Mouse (Mus musculus): ENCODE measurements around the gene Capzb. TPM values are rescaled to one million over a fixed set of nuclear protein-coding genes. Genes with fewer than 3 reads are reported as not detected.

Capzb gene
- total RNA-seq, 2 experiments from 2014 or later, result 343 to 381 TPM

DNA sequence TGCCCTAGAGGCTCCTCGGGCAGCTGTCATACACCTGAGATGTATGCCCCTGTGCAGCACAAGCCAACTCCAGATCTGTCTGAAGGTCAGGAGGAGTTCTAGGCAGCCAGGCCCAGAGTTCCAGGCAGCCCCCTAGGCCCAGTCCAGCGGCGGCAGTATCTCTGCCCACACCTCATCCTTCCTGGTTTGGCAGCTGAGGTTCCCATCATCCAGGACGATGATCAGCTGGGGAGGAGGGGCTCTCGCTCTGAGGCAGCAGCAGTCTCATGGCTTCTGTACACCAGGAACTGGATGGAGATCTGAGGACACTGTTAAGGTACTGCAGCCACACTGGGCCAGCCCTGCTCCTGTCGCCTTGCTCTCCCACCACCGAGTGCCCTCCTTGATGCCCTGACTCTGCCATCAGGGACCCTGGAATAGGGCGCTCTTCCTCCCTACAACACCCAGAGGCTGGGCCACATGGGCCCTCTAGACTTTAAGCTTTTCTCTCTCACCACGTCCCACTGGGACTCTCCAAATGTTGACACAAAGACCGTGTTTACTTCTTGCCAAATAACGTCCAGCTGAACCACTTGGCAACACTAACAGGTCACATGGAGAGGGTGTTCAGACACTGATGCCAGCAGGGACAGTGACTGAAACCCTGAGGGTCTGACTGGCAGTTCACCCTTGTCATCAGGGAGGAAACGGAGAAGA, 106.1 kb downstream of the Capzb start:
- DNase-seq (ENCODE audit: low spot score in 2 of 2), result no peak

DNA sequence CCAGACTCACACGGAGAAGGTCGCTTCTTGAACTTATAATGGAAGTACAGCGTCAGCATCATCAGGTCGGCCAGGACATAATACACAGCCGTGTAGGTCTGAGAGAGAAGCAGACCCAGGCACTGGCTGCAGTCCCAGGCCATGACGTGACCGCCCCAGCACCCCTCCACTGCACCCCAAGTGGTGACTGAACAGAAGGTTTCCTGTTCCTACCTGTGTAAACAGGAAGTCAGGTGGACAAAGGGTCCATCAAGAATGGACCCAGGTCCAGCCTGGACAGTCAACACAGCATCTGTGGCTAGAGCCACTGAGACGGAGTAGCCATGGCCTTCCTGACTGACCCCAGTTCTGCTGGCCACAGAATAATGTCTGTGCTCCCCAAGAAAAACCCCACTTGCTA, 109.1 kb downstream of the Capzb start:
- DNase-seq (ENCODE audit: low spot score in 2 of 2), result no peak

DNA sequence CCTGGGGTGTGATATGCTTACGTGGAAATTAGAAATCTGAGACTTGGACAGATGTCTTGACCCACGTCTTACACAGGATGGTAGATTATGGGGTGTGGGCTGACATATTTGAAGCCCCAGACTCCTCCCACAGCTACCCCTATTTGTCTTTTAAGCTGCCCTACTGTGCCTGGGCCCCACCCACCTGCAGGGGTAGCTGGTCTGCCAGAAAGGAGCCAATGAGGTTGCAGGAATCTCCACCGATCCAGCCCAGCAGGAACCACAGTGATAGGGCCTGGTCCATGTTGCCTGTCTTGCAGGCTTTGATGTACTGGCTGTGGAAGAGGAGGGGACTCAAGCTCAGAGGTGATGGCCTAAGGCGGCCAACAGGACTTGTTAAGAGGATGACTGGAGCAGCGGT, 109.5 kb downstream of the Capzb start:
- DNase-seq (ENCODE audit: low spot score in 2 of 2), result no peak

DNA sequence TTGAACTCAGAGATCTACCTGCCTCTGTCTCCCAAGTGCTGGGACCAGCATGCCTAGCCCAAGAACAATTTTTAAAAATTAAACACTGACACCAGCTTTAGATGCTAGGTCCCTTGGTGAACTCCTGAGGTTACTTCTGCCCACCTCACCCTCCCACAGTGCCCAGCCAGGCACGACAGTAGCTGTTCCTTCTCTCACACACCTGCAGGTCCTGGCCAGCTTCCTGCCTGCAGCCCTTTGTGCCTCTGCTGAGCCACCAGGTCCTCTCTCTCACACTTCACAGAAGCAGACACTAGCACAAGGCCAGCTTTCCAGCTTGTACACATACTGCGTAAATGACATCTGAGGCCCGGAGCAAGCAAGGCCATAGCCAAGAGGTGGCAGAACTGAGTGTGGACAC, 112.8 kb downstream of the Capzb start:
- no peak for DNase-seq (ENCODE audit: low spot score in 2 of 2)

DNA sequence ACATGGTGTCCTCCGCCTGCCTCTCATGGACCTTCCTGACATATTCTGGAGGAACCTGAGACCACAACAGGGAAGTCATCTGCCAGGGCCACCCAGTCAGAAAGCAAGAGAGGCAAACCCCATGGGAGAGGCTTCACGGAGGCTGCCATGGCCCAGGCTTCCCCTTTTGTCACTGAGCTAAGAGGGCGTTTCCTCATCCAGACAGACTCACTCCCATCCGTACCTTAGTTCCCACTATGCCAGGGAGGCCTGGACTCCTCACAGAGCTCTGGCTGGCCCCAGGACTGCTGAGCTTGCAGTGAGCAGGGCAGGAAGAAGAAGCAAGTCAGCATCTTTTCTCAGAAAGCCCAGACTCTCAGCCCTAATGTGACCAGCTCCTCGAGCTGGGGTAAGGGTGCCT, 115.2 kb downstream of the Capzb start:
- DNase-seq (ENCODE audit: low spot score in 2 of 2), result no peak

DNA sequence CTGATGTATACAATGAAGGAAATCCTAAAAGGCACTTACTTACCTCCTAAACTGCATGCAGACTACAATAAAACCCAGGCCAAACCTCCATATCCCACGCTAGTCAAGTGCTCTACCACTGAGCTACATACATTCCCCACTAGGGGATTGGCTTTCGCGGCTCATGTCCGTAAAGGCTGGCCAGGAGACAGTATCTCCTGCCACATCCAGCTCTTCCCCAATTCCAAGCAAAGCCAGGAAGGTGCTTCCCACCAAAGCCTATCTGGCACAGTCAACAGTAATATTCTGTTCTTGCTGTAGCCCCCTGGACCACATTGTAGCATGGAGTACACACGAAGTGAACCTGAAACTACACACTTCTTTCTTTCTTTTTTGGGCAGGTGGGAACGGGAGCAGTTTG, 117.0 kb downstream of the Capzb start:
- no peak for DNase-seq (ENCODE audit: low spot score in 2 of 2)

DNA sequence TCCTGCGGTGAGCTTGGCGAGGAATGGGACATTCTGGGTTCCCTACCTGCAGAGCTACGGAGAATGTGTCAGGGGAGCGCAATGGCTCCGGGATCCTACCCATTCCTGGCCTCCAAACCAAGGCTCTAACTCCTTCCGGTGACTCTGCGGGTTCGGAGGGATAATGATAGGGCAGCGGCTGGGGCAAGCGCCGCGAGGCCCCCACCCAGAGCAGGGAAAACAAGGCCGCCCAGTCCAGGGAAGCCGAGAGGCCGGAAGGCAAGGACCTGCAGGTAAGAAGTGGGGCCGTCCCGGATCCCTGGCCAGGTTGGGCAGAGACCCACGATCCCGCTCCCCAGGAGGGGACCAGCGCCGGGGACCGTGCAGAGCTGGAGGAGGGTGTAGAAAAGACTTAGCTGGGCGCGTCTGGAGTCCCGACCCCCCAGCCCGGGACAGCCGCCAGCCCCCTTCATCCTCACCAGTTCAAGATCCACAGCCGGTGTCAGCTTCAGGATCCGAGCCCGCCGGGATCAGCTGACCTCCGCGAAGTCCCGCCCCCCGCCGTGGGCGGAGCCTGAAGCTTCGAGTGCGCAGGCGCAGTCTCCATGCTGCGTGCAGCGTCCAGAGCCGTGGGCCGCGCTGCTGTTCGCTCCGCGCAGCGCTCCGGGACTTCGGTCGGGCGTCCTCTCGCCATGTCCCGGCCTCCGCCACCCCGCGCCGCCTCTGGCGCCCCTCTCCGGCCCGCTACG, 117.6 kb downstream of the Capzb start, which contains the start of the genes Pqlc2 and Akr7a5:
Gene Pqlc2 (minus strand): TSS at position 538 of the 728 bp plus-strand sequence.
Gene Akr7a5 (plus strand): TSS at position 574 of the 728 bp plus-strand sequence.
- peak; percentile 99 for DNase-seq (ENCODE audit: low spot score in 2 of 2)

DNA sequence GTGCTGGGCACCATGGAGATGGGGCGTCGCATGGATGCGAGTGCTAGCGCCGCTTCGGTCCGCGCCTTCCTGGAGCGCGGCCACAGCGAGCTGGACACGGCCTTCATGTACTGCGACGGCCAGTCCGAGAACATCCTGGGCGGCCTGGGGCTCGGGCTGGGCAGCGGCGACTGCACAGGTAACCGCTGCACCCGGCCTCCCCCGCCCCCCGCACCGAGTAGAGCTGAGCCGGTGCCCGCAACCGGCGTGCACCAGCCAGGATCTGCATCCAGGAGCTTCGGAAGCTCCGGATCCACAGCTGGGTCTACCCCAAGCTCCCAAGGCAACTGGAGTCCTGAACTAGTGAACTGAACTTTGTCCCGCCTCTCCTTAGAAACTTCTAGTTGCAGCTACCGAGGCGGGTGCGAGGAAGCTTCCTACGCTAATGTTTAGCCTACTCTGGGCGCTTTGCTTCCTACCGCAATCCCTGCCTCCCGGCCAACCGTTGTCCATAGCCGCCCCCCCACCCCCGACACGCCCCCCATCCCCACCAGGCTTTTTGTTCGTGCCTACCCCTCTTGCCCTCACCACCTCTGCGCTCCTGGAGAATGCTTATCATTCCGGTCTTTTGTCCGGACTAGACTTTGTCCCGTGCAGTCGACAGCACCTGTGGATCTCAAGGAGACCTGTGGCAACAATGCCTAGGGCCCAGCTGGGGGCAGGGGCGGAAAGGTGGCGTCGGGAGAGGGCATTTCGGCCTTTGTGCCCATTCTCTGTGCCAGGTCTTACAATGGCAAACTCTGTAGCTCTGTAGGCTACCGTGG, 118.4 kb downstream of the Capzb start:
- DNase-seq (ENCODE audit: low spot score in 2 of 2), result no peak

DNA sequence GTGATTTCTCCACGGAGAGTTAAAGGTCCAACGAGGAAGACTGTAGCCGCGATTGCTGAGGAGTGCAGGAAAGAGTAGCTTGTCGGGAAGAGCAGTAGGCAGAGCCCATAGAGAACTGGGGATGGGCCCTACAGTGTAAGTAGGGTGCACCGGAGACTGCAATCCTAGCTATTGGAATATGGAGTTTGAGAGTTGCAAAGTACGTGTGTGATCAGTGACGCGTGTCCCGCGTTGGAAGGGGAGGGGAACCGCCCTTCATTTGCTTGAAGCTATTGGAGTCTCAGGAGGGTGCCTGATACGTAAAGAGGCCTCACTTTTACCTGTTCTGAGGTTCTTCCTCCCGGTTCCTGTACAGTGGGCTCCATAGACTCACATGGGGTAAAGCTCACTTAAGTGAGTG, 119.0 kb downstream of the Capzb start:
- DNase-seq (ENCODE audit: low spot score in 2 of 2), result no peak

DNA sequence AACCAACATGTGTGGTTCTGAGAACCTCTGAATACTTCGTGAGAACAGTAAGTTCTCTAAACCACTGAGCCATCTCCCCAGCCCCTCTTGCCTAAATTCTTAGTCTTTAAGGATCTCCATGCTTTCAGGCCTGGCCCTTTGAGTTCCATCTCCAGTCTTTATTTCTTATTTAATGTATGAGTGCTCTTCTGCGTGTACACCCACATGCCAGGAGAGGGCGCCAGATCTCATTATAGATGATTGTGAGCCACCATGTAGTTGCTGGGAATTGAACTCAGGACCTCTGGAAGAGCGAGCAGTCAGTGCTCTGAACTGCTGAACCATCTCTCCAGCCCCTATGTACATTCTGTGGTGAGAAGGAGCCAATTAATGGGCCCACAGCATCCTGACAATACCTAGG, 119.9 kb downstream of the Capzb start:
- peak in 1 of 2 experiments; percentile 26 for DNase-seq (ENCODE audit: low spot score in 2 of 2)

DNA sequence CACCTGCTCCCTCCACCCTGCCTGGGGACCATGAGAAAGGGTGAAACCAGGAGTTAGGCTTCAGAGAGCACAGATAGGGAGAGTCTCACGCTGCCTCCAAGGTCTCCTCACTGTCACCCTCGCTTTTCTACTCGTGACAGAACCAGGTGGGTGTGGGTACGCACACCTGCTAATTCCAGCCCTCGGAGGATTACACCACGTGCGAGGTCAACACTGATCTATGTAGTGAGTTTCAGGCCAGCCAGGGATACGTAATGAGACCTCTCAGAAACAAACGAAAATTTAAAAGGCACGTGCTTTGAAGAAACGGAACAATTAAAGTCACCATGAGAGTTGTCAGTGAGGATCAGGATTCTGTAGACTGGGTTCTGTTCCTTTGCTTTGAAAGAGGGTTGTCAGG, 125.8 kb downstream of the Capzb start:
- DNase-seq (ENCODE audit: low spot score in 2 of 2), result no peak

DNA sequence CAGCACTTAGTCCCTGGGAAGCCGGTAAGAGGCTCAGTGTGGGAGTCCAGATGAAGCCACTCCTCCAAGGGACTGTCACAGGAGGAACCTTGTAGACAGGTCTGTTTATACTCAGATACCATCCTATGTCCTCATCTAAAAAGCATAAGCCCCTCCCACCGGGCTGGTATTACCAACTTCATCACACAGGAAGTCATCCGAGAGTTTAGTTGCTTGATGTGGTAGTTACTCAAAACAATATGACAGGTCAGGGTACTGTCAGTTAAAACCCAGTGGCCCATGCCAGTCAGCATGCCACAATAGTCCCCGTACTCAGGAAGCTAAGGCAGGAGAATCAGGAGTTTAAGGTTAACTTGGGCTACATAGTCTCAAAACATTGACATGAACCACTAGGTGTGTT, 127.0 kb downstream of the Capzb start:
- no peak for DNase-seq (ENCODE audit: low spot score in 2 of 2)

DNA sequence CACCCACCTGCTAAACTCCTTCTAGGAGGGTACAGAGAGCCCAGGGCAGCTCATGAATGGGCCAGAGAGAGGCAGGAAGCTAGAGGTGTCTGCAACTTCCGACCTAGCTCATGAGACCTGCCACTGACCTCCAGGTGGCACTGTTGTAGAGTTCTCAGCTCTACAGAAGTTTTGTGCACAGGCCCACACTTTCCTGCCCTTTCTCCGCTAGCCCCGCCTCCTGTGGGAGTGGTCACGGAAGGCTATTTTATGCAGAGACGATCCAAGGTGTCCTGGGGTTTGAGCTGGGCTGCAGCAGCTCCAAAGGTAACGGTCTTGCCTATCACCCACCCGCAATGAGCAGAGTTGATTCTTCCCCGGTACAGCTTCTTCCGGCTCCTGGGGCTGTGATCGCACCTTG, 137.9 kb downstream of the Capzb start:
- peak; percentile 44 to 55 for DNase-seq (ENCODE audit: low spot score in 2 of 2)

DNA sequence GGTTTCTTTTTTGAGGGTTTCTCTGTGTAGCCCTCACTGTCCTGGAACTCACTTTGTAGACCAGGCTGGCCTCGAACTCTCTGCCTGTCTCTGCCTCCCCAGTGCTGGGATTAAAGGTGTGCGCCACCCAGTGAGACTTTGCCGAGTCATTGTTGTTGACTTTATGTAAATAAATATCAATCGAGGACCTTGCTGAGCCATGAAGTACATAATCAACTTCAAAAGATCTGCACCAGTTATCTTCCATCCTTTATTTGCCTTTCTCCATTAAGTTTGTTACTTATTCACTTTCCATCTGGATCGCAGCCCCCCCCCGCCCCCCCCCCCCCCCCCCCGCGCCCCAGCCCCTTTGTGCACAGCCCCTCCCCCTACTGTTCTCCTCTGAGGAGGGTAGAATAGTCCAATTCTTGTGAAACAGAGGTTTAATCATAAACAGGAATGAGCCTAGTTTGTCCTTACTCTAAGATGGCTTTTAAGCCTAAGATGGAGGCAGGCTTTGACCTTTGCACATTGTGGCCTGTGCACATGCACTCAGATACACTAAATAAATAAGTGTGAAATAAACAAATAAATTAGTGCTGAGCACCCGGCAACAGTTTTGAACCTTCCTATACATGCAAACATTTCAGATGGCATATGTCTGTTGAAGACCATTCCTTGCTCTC, 142.1 kb downstream of the Capzb start:
- DNase-seq (ENCODE audit: low spot score in 2 of 2), result no peak

DNA sequence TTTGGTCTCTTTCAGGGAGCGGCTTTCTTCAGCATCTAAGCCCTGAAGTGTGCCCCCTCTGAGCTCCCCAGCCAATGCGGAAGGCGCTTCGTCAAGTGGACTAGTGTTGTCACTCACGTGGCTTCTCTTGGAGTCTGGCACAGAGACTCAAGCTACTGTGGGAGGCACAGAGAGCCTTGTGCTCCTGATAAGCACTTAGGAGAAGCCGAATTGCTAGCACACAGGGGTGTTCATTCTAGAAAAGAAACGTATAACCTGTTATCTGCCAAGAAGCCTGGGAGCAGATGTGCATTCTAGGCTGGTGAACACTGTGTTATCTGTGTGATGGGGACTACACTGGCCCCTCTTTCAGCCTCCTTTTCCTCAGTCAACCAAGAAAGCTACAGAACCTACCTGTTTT, 142.8 kb downstream of the Capzb start:
- DNase-seq (ENCODE audit: low spot score in 2 of 2), result no peak

DNA sequence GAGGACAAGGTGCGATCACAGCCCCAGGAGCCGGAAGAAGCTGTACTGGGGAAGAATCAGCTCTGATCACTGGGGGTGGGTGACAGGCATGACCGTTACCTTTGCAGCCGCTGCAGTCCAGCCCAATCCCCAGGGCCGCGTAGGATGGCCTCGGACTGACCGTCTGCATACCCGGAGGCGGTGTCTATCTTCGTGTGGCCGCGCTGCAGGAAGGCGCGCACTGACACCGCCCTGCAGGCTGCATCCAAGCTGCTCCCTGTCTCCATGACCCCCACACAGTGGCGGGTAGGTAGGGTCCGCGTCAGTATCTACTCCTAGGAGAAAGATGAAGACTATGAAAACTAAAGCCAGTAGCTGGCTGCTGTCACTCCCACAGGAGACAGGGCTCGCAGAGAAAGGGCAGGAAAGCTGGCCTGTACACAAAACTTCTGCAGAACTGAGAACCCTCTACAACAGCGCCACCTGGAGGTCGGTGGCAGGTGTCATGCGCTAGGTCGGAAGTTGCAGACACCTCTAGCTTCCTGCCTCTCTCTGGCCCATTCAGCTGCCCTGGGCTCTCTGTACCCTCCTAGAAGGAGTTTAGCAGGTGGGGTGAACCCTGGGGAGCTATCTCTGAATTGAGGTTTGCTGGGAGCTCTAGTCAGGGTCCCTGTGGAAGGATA, 144.3 kb downstream of the Capzb start:
- DNase-seq (ENCODE audit: low spot score in 2 of 2), result peak; percentile 77 to 81

DNA sequence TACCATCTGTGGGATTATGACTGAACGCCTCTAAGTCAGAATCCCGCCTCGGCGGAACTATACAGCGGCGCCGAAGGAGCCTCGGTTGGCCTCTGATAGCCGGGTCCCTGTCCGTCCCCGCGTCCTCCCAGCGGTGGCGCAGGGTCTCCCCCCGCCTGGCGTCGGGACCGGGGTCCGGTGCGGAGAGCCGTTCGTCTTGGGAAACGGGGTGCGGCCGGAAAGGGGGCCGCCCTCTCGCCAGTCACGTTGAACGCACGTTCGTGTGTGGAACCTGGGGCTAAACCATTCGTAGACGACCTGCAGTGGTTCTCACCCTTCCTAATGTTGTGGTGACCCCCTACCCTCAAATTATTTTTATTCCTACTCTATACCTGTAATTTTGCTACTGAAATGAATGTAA, 145.4 kb downstream of the Capzb start:
- no peak for DNase-seq (ENCODE audit: low spot score in 2 of 2)

DNA sequence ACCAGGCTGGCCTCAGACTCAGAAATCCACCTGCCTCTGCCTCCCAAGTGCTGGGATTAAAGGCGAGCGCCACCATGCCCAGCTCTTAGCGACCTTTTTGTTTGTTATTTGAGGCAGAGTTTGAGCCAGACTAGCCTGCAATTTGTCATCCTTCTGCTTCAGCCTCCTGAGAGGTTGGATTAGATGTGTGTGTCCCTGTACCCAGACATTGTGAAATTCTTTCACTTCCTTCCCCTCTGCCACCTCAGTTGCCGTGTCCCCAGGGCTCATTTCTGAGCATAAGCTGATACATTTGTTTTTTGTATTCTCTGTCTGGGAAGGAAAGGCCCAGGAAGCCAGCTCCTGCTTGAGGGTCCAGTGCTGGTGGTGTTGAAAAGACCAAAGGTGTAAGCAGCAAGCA, 148.1 kb downstream of the Capzb start:
- DNase-seq (ENCODE audit: low spot score in 2 of 2), result no peak
